Mouse (Mus musculus): ENCODE results near the gene Pou2f1. TPM values are rescaled to one million over a fixed set of nuclear protein-coding genes. Genes with fewer than 3 reads are reported as not detected.

Gene Pou2f1
- total RNA-seq, 4 experiments from 2014 or later = 7.4 to 8.9 (median 7.9) TPM

GRCm38 (mm10) chr1:165848881-165849280, 153.6 kb downstream of the Pou2f1 start:
- DNase-seq (ENCODE audit: low spot score in 2 of 2) = no peak

GRCm38 (mm10) chr1:165848417-165848816, 154.1 kb downstream of the Pou2f1 start:
- no peak for DNase-seq (ENCODE audit: low spot score in 2 of 2)

GRCm38 (mm10) chr1:165845366-165845765, 157.1 kb downstream of the Pou2f1 start:
- DNase-seq (ENCODE audit: low spot score in 2 of 2) = no peak

- DNase-seq (ENCODE audit: low spot score in 2 of 2) = no peak
Measured at GRCm38 (mm10) chr1:165844956-165845355, 157.5 kb downstream of the Pou2f1 start.

GRCm38 (mm10) chr1:165844466-165844951, 158.0 kb downstream of the Pou2f1 start:
- DNase-seq (ENCODE audit: low spot score in 2 of 2) = no peak

GRCm38 (mm10) chr1:165843586-165843985, 158.9 kb downstream of the Pou2f1 start:
- no peak for DNase-seq (ENCODE audit: low spot score in 2 of 2)

- no peak for DNase-seq (ENCODE audit: low spot score in 2 of 2)
Measured at GRCm38 (mm10) chr1:165842170-165842569, 160.3 kb downstream of the Pou2f1 start.

- no peak for DNase-seq (ENCODE audit: low spot score in 2 of 2)
Measured at GRCm38 (mm10) chr1:165840548-165841230, 161.8 kb downstream of the Pou2f1 start.

- DNase-seq (ENCODE audit: low spot score in 2 of 2) = no peak
Measured at GRCm38 (mm10) chr1:165839201-165839600, 163.3 kb downstream of the Pou2f1 start.

GRCm38 (mm10) chr1:165837546-165837945, 164.9 kb downstream of the Pou2f1 start:
- no peak for DNase-seq (ENCODE audit: low spot score in 2 of 2)

- no peak for DNase-seq (ENCODE audit: low spot score in 2 of 2)
Measured at GRCm38 (mm10) chr1:165836461-165836860, 166.0 kb downstream of the Pou2f1 start.

GRCm38 (mm10) chr1:165834633-165834975, 167.9 kb downstream of the Pou2f1 start:
- no peak for DNase-seq (ENCODE audit: low spot score in 2 of 2)

GRCm38 (mm10) chr1:165833910-165834632, 168.4 kb downstream of the Pou2f1 start:
- no peak for DNase-seq (ENCODE audit: low spot score in 2 of 2)

- DNase-seq (ENCODE audit: low spot score in 2 of 2) = no peak
Measured at GRCm38 (mm10) chr1:165833244-165833643, 169.2 kb downstream of the Pou2f1 start.

GRCm38 (mm10) chr1:165829890-165830289, 172.6 kb downstream of the Pou2f1 start:
- DNase-seq (ENCODE audit: low spot score in 2 of 2) = no peak

GRCm38 (mm10) chr1:165828615-165829014, 173.9 kb downstream of the Pou2f1 start:
- no peak for DNase-seq (ENCODE audit: low spot score in 2 of 2)

- no peak for DNase-seq (ENCODE audit: low spot score in 2 of 2)
Measured at GRCm38 (mm10) chr1:165828173-165828572, 174.3 kb downstream of the Pou2f1 start.

GRCm38 (mm10) chr1:165822031-165822430, 180.4 kb downstream of the Pou2f1 start:
- DNase-seq (ENCODE audit: low spot score in 2 of 2) = no peak

GRCm38 (mm10) chr1:165819147-165819546, 183.3 kb downstream of the Pou2f1 start:
- DNase-seq (ENCODE audit: low spot score in 2 of 2) = no peak

- no peak for DNase-seq (ENCODE audit: low spot score in 2 of 2)
Measured at GRCm38 (mm10) chr1:165818145-165818860, 184.2 kb downstream of the Pou2f1 start.

- no peak for DNase-seq (ENCODE audit: low spot score in 2 of 2)
Measured at GRCm38 (mm10) chr1:165817264-165817663, 185.2 kb downstream of the Pou2f1 start.

- no peak for DNase-seq (ENCODE audit: low spot score in 2 of 2)
Measured at GRCm38 (mm10) chr1:165816391-165816790, 186.1 kb downstream of the Pou2f1 start.

Measured in gastrocnemius, adult 8-10 months (tissue).